Mouse (Mus musculus) T-cell, adult 2 months (primary cell): ENCODE measurements around the gene Atp6v1c2.
A peak's percentile ranks its signal among the peaks of the same experiment; 100 is the strongest.

Source experiments
- DNase-seq: peaks from one replicate; pipeline ENCODE4 v3.0.0; 2022; ENCODE audit warnings: low spot score

Gene Atp6v1c2

GRCm38 (mm10) chr12:17329259-17329658 lies at the start of gene Atp6v1c2:
Gene Atp6v1c2, minus strand, starts transcription at chr12:17329359.
- no peak for DNase-seq

GRCm38 (mm10) chr12:17376521-17376920 lies 47.4 kb upstream of the Atp6v1c2 start:
- no peak for DNase-seq

- no peak for DNase-seq
These were observed 46.1 kb upstream of the Atp6v1c2 start for GRCm38 (mm10) chr12:17375243-17375642.

GRCm38 (mm10) chr12:17373470-17373975 lies 44.4 kb upstream of the Atp6v1c2 start:
- DNase-seq = peak; percentile 33

GRCm38 (mm10) chr12:17372696-17373095 lies 43.5 kb upstream of the Atp6v1c2 start:
- peak; percentile 54 for DNase-seq

- no peak for DNase-seq
These were observed 42.6 kb upstream of the Atp6v1c2 start for GRCm38 (mm10) chr12:17371589-17372235.

- no peak for DNase-seq
These were observed 40.6 kb upstream of the Atp6v1c2 start for GRCm38 (mm10) chr12:17369551-17370325.

- no peak for DNase-seq
These were observed 40.0 kb upstream of the Atp6v1c2 start for GRCm38 (mm10) chr12:17369111-17369510.

GRCm38 (mm10) chr12:17366981-17367380 lies 37.8 kb upstream of the Atp6v1c2 start:
- peak; percentile 46 for DNase-seq

- DNase-seq = no peak
These were observed 33.2 kb upstream of the Atp6v1c2 start for GRCm38 (mm10) chr12:17362316-17362715.

- no peak for DNase-seq
These were observed 31.5 kb upstream of the Atp6v1c2 start for GRCm38 (mm10) chr12:17360650-17361049.

GRCm38 (mm10) chr12:17360104-17360503 lies 30.9 kb upstream of the Atp6v1c2 start:
- DNase-seq = no peak

- no peak for DNase-seq
These were observed 29.8 kb upstream of the Atp6v1c2 start for GRCm38 (mm10) chr12:17358981-17359380.

GRCm38 (mm10) chr12:17357795-17358194 lies 28.6 kb upstream of the Atp6v1c2 start:
- DNase-seq = no peak

GRCm38 (mm10) chr12:17356853-17357252 lies 27.7 kb upstream of the Atp6v1c2 start:
- DNase-seq = no peak

- no peak for DNase-seq
These were observed 20.9 kb upstream of the Atp6v1c2 start for GRCm38 (mm10) chr12:17350106-17350505.

GRCm38 (mm10) chr12:17348048-17349036 lies 19.2 kb upstream of the Atp6v1c2 start, which contains the start of gene Nol10:
Gene Nol10, plus strand, starts transcription at chr12:17348458.
- DNase-seq = peak; percentile 91

GRCm38 (mm10) chr12:17347327-17348047 lies 18.3 kb upstream of the Atp6v1c2 start:
- DNase-seq = peak; percentile 7

GRCm38 (mm10) chr12:17339114-17339905 lies 10.2 kb upstream of the Atp6v1c2 start:
- DNase-seq = no peak

GRCm38 (mm10) chr12:17338338-17338737 lies 9.2 kb upstream of the Atp6v1c2 start:
- no peak for DNase-seq
